Mouse (Mus musculus): ENCODE results near the gene Mpnd. TPM values are rescaled to one million over a fixed set of nuclear protein-coding genes. Genes with fewer than 3 reads are reported as not detected.

The Mpnd gene
- polyA plus RNA-seq, 1 experiment, result 424 TPM

GRCm38 (mm10) chr17:56032831-56033230, 27.3 kb downstream of the Mpnd start:
- Histone ChIP-seq H3K4me3 (ENCODE audit: low read depth, low read length) (no peak overlapping the region), H3K36me3 (ENCODE audit: control insufficient read depth, insufficient read depth, low read length) (peaks cover 13% of the 10 kb centered on the region), H3K4me1 (ENCODE audit: control insufficient read depth, insufficient read depth, insufficient read length, low read length) (peaks cover 27% of the 10 kb centered on the region), H3K27me3 (ENCODE audit: control insufficient read depth, insufficient read depth, low read length) (no peaks in the 10 kb centered on the region), H3K27ac (ENCODE audit: insufficient read depth, low read depth, low read length) (peak overlapping the region; percentile 81)
- TF ChIP-seq POLR2A (IDR thresholded peaks at IDR 0.05; ENCODE audit: low read depth, low read length) (no peak), CTCF (IDR thresholded peaks at IDR 0.05; ENCODE audit: extremely low read depth, insufficient read length, insufficient replicate concordance, low read depth, low read length) (no peak)
- WGBS, result 46% methylated on average over 7 of the region's 7 CpGs

GRCm38 (mm10) chr17:56034040-56034725, 28.7 kb downstream of the Mpnd start:
- H3K4me3 ChIP-seq (ENCODE audit: low read depth, low read length), result peak overlapping the region; percentile 34; the same call in 1 of the 2 replicates
- WGBS, result 66% methylated on average over 7 of the region's 7 CpGs
- H3K36me3 ChIP-seq (ENCODE audit: control insufficient read depth, insufficient read depth, low read length), result peaks cover 10% of the 10 kb centered on the region
- no peaks in the 10 kb centered on the region for H3K27me3 ChIP-seq (ENCODE audit: control insufficient read depth, insufficient read depth, low read length)
- peaks cover 27% of the 10 kb centered on the region for H3K4me1 ChIP-seq (ENCODE audit: control insufficient read depth, insufficient read depth, insufficient read length, low read length)
- H3K27ac ChIP-seq (ENCODE audit: insufficient read depth, low read depth, low read length), result peak overlapping the region; percentile 57; the same call in 1 of the 2 replicates
- TF ChIP-seq CTCF (IDR thresholded peaks at IDR 0.05; ENCODE audit: extremely low read depth, insufficient read length, insufficient replicate concordance, low read depth, low read length) (no peak), POLR2A (IDR thresholded peaks at IDR 0.05; ENCODE audit: low read depth, low read length) (no peak)

GRCm38 (mm10) chr17:56034726-56035100, 29.2 kb downstream of the Mpnd start:
- H3K27ac ChIP-seq (ENCODE audit: insufficient read depth, low read depth, low read length), result peak overlapping the region; percentile 57
- peak overlapping the region; percentile 34 for H3K4me3 ChIP-seq (ENCODE audit: low read depth, low read length)
- peaks cover 10% of the 10 kb centered on the region for H3K36me3 ChIP-seq (ENCODE audit: control insufficient read depth, insufficient read depth, low read length)
- TF ChIP-seq CTCF (IDR thresholded peaks at IDR 0.05; ENCODE audit: extremely low read depth, insufficient read length, insufficient replicate concordance, low read depth, low read length), result no peak
- TF ChIP-seq POLR2A (IDR thresholded peaks at IDR 0.05; ENCODE audit: low read depth, low read length), result no peak
- 73% methylated on average over 6 of the region's 6 CpGs for WGBS
- no peaks in the 10 kb centered on the region for H3K27me3 ChIP-seq (ENCODE audit: control insufficient read depth, insufficient read depth, low read length)
- H3K4me1 ChIP-seq (ENCODE audit: control insufficient read depth, insufficient read depth, insufficient read length, low read length), result peaks cover 27% of the 10 kb centered on the region

- 62% methylated on average over 4 of the region's 4 CpGs for WGBS
- H3K27ac ChIP-seq (ENCODE audit: insufficient read depth, low read depth, low read length), result peak overlapping the region; percentile 57; the same call in 1 of the 2 replicates
- H3K4me1 ChIP-seq (ENCODE audit: control insufficient read depth, insufficient read depth, insufficient read length, low read length), result peaks cover 27% of the 10 kb centered on the region
- H3K4me3 ChIP-seq (ENCODE audit: low read depth, low read length), result peak overlapping the region; percentile 34
- no peaks in the 10 kb centered on the region for H3K27me3 ChIP-seq (ENCODE audit: control insufficient read depth, insufficient read depth, low read length)
- peaks cover 10% of the 10 kb centered on the region for H3K36me3 ChIP-seq (ENCODE audit: control insufficient read depth, insufficient read depth, low read length)
- TF ChIP-seq CTCF (IDR thresholded peaks at IDR 0.05; ENCODE audit: extremely low read depth, insufficient read length, insufficient replicate concordance, low read depth, low read length) (no peak), POLR2A (IDR thresholded peaks at IDR 0.05; ENCODE audit: low read depth, low read length) (no peak)
Measured at GRCm38 (mm10) chr17:56035216-56035615, 29.7 kb downstream of the Mpnd start.

GRCm38 (mm10) chr17:56036176-56036900, 30.8 kb downstream of the Mpnd start, which contains the start of gene Sh3gl1:
Gene Sh3gl1 (minus strand): TSS chr17:56036635.
- Histone ChIP-seq H3K27me3 (ENCODE audit: control insufficient read depth, insufficient read depth, low read length) (no peaks in the 10 kb centered on the region), H3K4me1 (ENCODE audit: control insufficient read depth, insufficient read depth, insufficient read length, low read length) (peaks cover 27% of the 10 kb centered on the region), H3K27ac (ENCODE audit: insufficient read depth, low read depth, low read length) (peak within 1 kb of the TSS; percentile 92), H3K4me3 (ENCODE audit: low read depth, low read length) (peak within 1 kb of the TSS; percentile 98), H3K36me3 (ENCODE audit: control insufficient read depth, insufficient read depth, low read length) (peaks cover 10% of the 10 kb centered on the region)
- whole genome bisulfite sequencing, result under 1% methylated on average over 74 of the region's 74 CpGs
- TF ChIP-seq POLR2A (IDR thresholded peaks at IDR 0.05; ENCODE audit: low read depth, low read length) (peak; percentile 89), CTCF (IDR thresholded peaks at IDR 0.05; ENCODE audit: extremely low read depth, insufficient read length, insufficient replicate concordance, low read depth, low read length) (peak; percentile 96)

GRCm38 (mm10) chr17:56036901-56037287, 31.4 kb downstream of the Mpnd start:
- 34% methylated on average over 13 of the region's 13 CpGs for WGBS
- H3K27ac ChIP-seq (ENCODE audit: insufficient read depth, low read depth, low read length), result no peak overlapping the region
- TF ChIP-seq POLR2A (IDR thresholded peaks at IDR 0.05; ENCODE audit: low read depth, low read length) (no peak), CTCF (IDR thresholded peaks at IDR 0.05; ENCODE audit: extremely low read depth, insufficient read length, insufficient replicate concordance, low read depth, low read length) (no peak)
- peaks cover 10% of the 10 kb centered on the region for H3K36me3 ChIP-seq (ENCODE audit: control insufficient read depth, insufficient read depth, low read length)
- peaks cover 25% of the 10 kb centered on the region for H3K4me1 ChIP-seq (ENCODE audit: control insufficient read depth, insufficient read depth, insufficient read length, low read length)
- peak overlapping the region; percentile 45 for H3K4me3 ChIP-seq (ENCODE audit: low read depth, low read length)
- no peaks in the 10 kb centered on the region for H3K27me3 ChIP-seq (ENCODE audit: control insufficient read depth, insufficient read depth, low read length)
